Mouse (Mus musculus) hindbrain, postnatal 0 days (tissue): ENCODE data around the gene Olfr1242. TPM values are rescaled to one million over a fixed set of nuclear protein-coding genes. Genes with fewer than 3 reads are reported as not detected.

Experiments used
- ATAC-seq: fragments of 200-750 bp; cut with Nextera tagmentation; 2 replicates; pipeline ENCODE4 v1.8.0; 2017; ENCODE audit warnings: mild to moderate bottlenecking, moderate TSS enrichment, moderate library complexity
- DNase-seq: peaks from one replicate; pipeline ENCODE4 v3.0.0-alpha.2; 2015; ENCODE audit warnings: low spot score
- H3K27ac ChIP-seq: fragments of 300-500 bp; sonication (generic); 2 replicates; pipeline ENCODE4 v1.5.1; 2014; ENCODE audit warnings: mild to moderate bottlenecking
- H3K27me3 ChIP-seq: fragments of 300-500 bp; sonication (generic); 2 replicates; pipeline ENCODE4 v1.6.1; 2014; ENCODE audit warnings: low read length, mixed read lengths; ENCODE audit not compliant: insufficient read depth
- H3K36me3 ChIP-seq: fragments of 300-500 bp; sonication (generic); 2 replicates; pipeline ENCODE4 v1.6.1; 2014; ENCODE audit warnings: low read length, mixed read lengths; ENCODE audit not compliant: insufficient read depth
- H3K4me1 ChIP-seq: fragments of 300-500 bp; sonication (generic); 2 replicates; pipeline ENCODE4 v1.6.1; 2014; ENCODE audit warnings: antibody characterized with exemption, low read length, mixed read lengths; ENCODE audit not compliant: insufficient read depth
- H3K4me2 ChIP-seq: fragments of 300-500 bp; sonication (generic); 2 replicates; pipeline ENCODE4 v1.6.1; 2014; ENCODE audit warnings: low read depth, mild to moderate bottlenecking, low read length, moderate library complexity, mixed read lengths
- H3K4me3 ChIP-seq: fragments of 300-500 bp; sonication (generic); 2 replicates; pipeline ENCODE4 v1.5.1; 2014; ENCODE audit warnings: low read length
- H3K9ac ChIP-seq: fragments of 300-500 bp; sonication (generic); replicated peaks from 2 replicates; pipeline ENCODE4 v1.6.1; 2014; ENCODE audit warnings: mild to moderate bottlenecking, low read length, moderate library complexity, mixed read lengths
- H3K9me3 ChIP-seq: fragments of 300-500 bp; sonication (generic); 2 replicates; pipeline ENCODE4 v1.6.1; 2016; ENCODE audit warnings: low read length, mixed read lengths
- CTCF ChIP-seq: IDR thresholded peaks from 2 replicates; pipeline ENCODE4 v1.5.1; 2016; ENCODE audit warnings: antibody characterized with exemption, control low read depth, low read depth
- WGBS: fragments of 180-500 bp; shearing (Covaris S2); extraction: QIAGEN DNeasy Blood & Tissue Kit; methylation state at CpG from one replicate; pipeline ENCODE4 v1.1.7; 2014; 5-methylcytosine and 5-hydroxymethylcytosine counted together
- polyA plus RNA-seq: library from polyadenylated mRNA; unstranded; fragments of >200 nt; fragmentation: Nextera tagmentation; extraction: Ambion mirVana; gene quantifications from 2 replicates; pipeline ENCODE4 v1.2.1, GENCODE M21; 2015
- total RNA-seq: library from RNA; depleted of rRNA; stranded (reverse); fragments of >200 nt; gene quantifications from 2 replicates; pipeline ENCODE4 v1.2.3, GENCODE M21; 2014; rRNA removed

Olfr1242 gene
- total RNA-seq, result not detected in 2 replicates
- polyA plus RNA-seq, result not detected in 2 replicates

DNA sequence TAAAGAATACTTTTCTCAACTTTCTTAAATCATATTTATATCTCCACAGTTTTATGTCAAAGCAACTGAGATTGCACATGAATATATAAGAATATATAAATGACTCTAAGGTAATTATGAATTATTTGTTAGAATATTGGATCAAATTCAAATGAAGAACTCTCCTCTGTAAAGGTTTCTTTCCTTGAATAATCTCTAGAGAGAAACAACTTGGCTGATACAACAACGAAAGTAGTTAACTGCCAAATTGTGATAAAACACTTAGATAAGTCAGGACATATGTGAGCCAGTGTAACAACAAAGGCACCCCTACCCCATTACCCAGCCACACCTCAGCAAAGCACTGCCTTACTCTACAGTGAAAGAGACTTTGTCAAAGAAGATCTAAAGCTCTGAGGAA is at the start of gene Olfr1242:
TSS of gene Olfr1242 (minus strand) at position 101 of the 400 bp plus-strand sequence.
- Histone ChIP-seq H3K9ac (no peak within 1 kb of the TSS), H3K9me3 (no peaks in the 10 kb centered on the region), H3K27me3 (no peaks in the 10 kb centered on the region), H3K4me3 (no peak within 1 kb of the TSS), H3K4me2 (no peak within 1 kb of the TSS), H3K36me3 (no peaks in the 10 kb centered on the region), H3K27ac (no peak within 1 kb of the TSS), H3K4me1 (no peaks in the 10 kb centered on the region)
- 86% methylated on average over 1 of the region's 1 CpGs for WGBS
- ATAC-seq, result no peak
- DNase-seq, result no peak
- no peak for TF ChIP-seq CTCF

DNA sequence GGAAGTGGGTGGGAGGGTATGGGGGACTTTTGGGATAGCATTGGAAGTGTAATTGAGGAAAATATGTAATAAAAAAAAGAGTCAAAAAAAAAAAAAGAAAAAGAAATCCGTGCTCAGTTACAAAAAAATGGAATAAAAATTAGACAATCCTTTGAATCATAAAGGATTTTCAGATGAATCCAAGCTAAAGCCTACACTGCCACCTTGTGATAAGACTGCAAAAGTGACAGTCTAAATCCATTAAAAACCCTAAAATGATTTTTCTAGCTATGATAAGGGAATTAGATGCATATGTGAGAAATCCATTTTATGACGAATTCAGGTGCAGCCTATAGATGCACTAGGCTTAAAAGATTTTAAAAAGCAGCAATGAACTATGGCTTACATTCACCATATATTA is 46.4 kb upstream of the Olfr1242 start:
- H3K27ac ChIP-seq, result no peak overlapping the region
- H3K27me3 ChIP-seq, result no peaks in the 10 kb centered on the region
- no peaks in the 10 kb centered on the region for H3K4me1 ChIP-seq
- DNase-seq, result peak; percentile 60
- H3K4me3 ChIP-seq, result no peak overlapping the region
- H3K36me3 ChIP-seq, result no peaks in the 10 kb centered on the region
- H3K9me3 ChIP-seq, result no peaks in the 10 kb centered on the region
- WGBS, result 57% methylated on average over 2 of the region's 2 CpGs
- no peak overlapping the region for H3K9ac ChIP-seq
- ATAC-seq, result no peak
- H3K4me2 ChIP-seq, result no peak overlapping the region
- TF ChIP-seq CTCF, result peak; percentile 64

DNA sequence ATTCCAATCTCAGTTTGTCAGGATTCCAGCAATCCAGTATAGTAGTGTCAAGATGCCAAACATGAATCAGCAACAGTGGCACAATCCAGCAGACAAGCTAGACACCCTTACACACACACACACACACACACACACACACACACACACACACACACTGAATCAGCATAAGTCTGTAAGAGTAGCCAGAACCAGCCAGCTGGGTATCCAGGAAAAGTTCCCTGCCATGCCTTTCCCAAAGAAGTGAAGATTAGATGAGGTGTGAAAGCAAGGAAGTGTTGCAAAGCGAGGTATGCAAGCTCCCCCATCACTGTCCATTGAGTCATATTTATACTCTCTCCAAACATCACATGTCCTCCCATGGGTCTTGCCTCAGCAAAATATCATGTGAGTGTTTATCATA is 41.8 kb upstream of the Olfr1242 start:
- Histone ChIP-seq H3K4me1 (no peaks in the 10 kb centered on the region), H3K4me3 (no peak overlapping the region), H3K4me2 (no peak overlapping the region), H3K36me3 (no peaks in the 10 kb centered on the region), H3K9ac (no peak overlapping the region), H3K27ac (no peak overlapping the region), H3K9me3 (no peaks in the 10 kb centered on the region), H3K27me3 (no peaks in the 10 kb centered on the region)
- DNase-seq (no peak), ATAC-seq (no peak)
- TF ChIP-seq CTCF, result no peak
- 61% methylated on average over 1 of the region's 1 CpGs for WGBS

DNA sequence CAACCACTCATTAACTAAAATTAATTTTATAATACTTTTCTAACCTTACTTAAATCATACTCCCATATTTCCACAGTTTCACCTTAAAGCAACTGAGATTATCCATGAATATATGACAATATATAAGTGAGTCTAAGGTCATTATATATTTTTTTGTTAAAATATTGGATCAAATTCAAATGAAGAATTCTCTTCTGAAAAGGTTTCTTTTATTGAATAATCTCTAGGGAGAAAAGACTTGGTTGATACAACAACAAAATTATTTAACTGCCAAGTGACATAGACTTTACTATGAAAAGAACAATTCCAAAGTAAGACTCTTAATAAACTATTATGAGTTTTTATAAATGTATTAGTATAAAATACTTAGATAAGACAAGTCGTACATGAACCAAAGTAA is 33.3 kb upstream of the Olfr1242 start, which contains the start of gene Olfr1243:
TSS of gene Olfr1243 (minus strand) at position 101 of the 400 bp plus-strand sequence.
- Histone ChIP-seq H3K27me3 (no peaks in the 10 kb centered on the region), H3K36me3 (no peaks in the 10 kb centered on the region), H3K9me3 (no peaks in the 10 kb centered on the region), H3K4me2 (no peak within 1 kb of the TSS), H3K4me3 (no peak within 1 kb of the TSS), H3K4me1 (no peaks in the 10 kb centered on the region), H3K27ac (no peak within 1 kb of the TSS), H3K9ac (no peak within 1 kb of the TSS)
- no peak for ATAC-seq
- DNase-seq, result no peak
- WGBS, result 94% methylated on average over 1 of the region's 1 CpGs
- no peak for TF ChIP-seq CTCF

DNA sequence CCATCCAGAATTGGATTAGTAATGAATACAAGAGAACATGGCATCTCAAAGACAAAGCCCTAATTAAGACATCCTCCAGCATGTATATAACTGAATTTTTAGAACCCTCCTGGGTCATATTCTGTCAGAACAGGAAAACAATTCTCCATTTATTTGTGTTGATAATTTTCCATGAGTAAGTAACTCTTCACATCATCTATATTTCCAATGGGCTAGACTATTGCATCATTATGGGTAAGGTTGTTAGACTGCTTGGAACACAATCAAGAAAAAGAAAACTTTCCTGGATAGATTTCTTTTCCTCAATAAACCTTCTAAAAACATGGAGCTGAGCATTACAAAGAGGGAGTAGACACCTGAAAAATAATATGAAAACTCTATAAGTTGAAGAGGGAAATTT is 11.1 kb downstream of the Olfr1242 start, which contains the start of gene Olfr1241:
TSS of gene Olfr1241 (minus strand) at position 101 of the 400 bp plus-strand sequence.
- DNase-seq (no peak), ATAC-seq (no peak)
- no peak within 1 kb of the TSS for H3K4me3 ChIP-seq
- H3K4me1 ChIP-seq, result no peaks in the 10 kb centered on the region
- no peak within 1 kb of the TSS for H3K9ac ChIP-seq
- no peaks in the 10 kb centered on the region for H3K9me3 ChIP-seq
- H3K4me2 ChIP-seq, result no peak within 1 kb of the TSS
- H3K27me3 ChIP-seq, result no peaks in the 10 kb centered on the region
- H3K36me3 ChIP-seq, result no peaks in the 10 kb centered on the region
- no peak within 1 kb of the TSS for H3K27ac ChIP-seq
- TF ChIP-seq CTCF, result no peak

DNA sequence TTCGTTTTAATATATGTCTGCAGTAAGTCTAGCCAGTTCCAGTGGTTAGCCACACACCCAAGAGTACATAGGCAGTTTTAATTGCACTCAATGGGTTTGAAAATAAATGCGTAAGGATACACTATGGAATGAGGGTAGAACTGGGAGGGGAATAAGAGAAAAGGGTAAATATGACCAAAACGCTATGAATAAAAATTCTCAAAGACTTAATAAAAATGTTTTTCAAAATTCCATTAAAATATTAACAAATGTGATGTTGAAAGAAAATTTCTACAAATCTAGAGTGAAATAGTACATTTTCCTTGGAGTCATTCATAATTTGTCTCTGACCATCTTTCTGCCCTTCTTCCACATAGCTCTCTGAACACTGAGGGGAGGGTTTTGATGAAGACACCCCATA is 55.2 kb downstream of the Olfr1242 start, which contains the start of gene Olfr1240:
TSS of gene Olfr1240 (minus strand) at position 101 of the 400 bp plus-strand sequence.
- no peaks in the 10 kb centered on the region for H3K36me3 ChIP-seq
- H3K9ac ChIP-seq, result no peak within 1 kb of the TSS
- H3K9me3 ChIP-seq, result no peaks in the 10 kb centered on the region
- H3K27ac ChIP-seq, result no peak within 1 kb of the TSS
- no peak within 1 kb of the TSS for H3K4me3 ChIP-seq
- DNase-seq, result no peak
- H3K27me3 ChIP-seq, result no peaks in the 10 kb centered on the region
- WGBS, result 85% methylated on average over 3 of the region's 3 CpGs
- H3K4me2 ChIP-seq, result no peak within 1 kb of the TSS
- H3K4me1 ChIP-seq, result no peaks in the 10 kb centered on the region
- no peak for TF ChIP-seq CTCF
- no peak for ATAC-seq

Other genes with a start within 250 kb of the Olfr1242 start
- not detected in 2 replicates for gene Olfr1228, start 244.3 kb downstream of the Olfr1242 start, total RNA-seq
- not detected in 2 replicates for gene Olfr1228, start 244.3 kb downstream of the Olfr1242 start, polyA plus RNA-seq
- not detected in 2 replicates for gene Olfr1229, start 210.3 kb downstream of the Olfr1242 start, total RNA-seq
- gene Olfr1229, start 210.3 kb downstream of the Olfr1242 start, polyA plus RNA-seq, result not detected in 2 replicates
- not detected in 2 replicates for gene Olfr1230, start 201.1 kb downstream of the Olfr1242 start, total RNA-seq
- not detected in 2 replicates for gene Olfr1230, start 201.1 kb downstream of the Olfr1242 start, polyA plus RNA-seq
- gene Olfr1231, start 191.3 kb downstream of the Olfr1242 start, total RNA-seq, result not detected in 2 replicates
- not detected in 2 replicates for gene Olfr1231, start 191.3 kb downstream of the Olfr1242 start, polyA plus RNA-seq
- gene Olfr1232, start 168.7 kb downstream of the Olfr1242 start, total RNA-seq, result not detected in 2 replicates
- gene Olfr1232, start 168.7 kb downstream of the Olfr1242 start, polyA plus RNA-seq, result not detected in 2 replicates
- gene Olfr1233, start 155.9 kb downstream of the Olfr1242 start, total RNA-seq, result not detected in 2 replicates
- not detected in 2 replicates for gene Olfr1233, start 155.9 kb downstream of the Olfr1242 start, polyA plus RNA-seq
- gene Olfr1234, start 133.5 kb downstream of the Olfr1242 start, total RNA-seq, result not detected in 2 replicates
- not detected in 2 replicates for gene Olfr1234, start 133.5 kb downstream of the Olfr1242 start, polyA plus RNA-seq
- gene Olfr1238, start 88.7 kb downstream of the Olfr1242 start, total RNA-seq, result not detected in 2 replicates
- not detected in 2 replicates for gene Olfr1238, start 88.7 kb downstream of the Olfr1242 start, polyA plus RNA-seq
- gene Olfr1239, start 77.9 kb downstream of the Olfr1242 start, total RNA-seq, result not detected in 2 replicates
- not detected in 2 replicates for gene Olfr1239, start 77.9 kb downstream of the Olfr1242 start, polyA plus RNA-seq
- gene Olfr1240, start 55.3 kb downstream of the Olfr1242 start, total RNA-seq, result not detected in 2 replicates
- not detected in 2 replicates for gene Olfr1240, start 55.3 kb downstream of the Olfr1242 start, polyA plus RNA-seq
- not detected in 2 replicates for gene Olfr1241, start 11.2 kb downstream of the Olfr1242 start, total RNA-seq
- not detected in 2 replicates for gene Olfr1241, start 11.2 kb downstream of the Olfr1242 start, polyA plus RNA-seq
- not detected in 2 replicates for gene Olfr1243, start 33.2 kb upstream of the Olfr1242 start, total RNA-seq
- not detected in 2 replicates for gene Olfr1243, start 33.2 kb upstream of the Olfr1242 start, polyA plus RNA-seq
- gene Olfr1245, start 80.1 kb upstream of the Olfr1242 start, total RNA-seq, result not detected in 2 replicates
- gene Olfr1245, start 80.1 kb upstream of the Olfr1242 start, polyA plus RNA-seq, result not detected in 2 replicates
- gene Olfr1246, start 94.8 kb upstream of the Olfr1242 start, total RNA-seq, result not detected in 2 replicates
- gene Olfr1246, start 94.8 kb upstream of the Olfr1242 start, polyA plus RNA-seq, result not detected in 2 replicates
- gene Olfr1247, start 115.8 kb upstream of the Olfr1242 start, total RNA-seq, result not detected in 2 replicates
- gene Olfr1247, start 115.8 kb upstream of the Olfr1242 start, polyA plus RNA-seq, result not detected in 2 replicates
- gene Olfr1248, start 119.9 kb upstream of the Olfr1242 start, total RNA-seq, result not detected in 2 replicates
- not detected in 2 replicates for gene Olfr1248, start 119.9 kb upstream of the Olfr1242 start, polyA plus RNA-seq
- not detected in 2 replicates for gene Olfr1249, start 136.6 kb upstream of the Olfr1242 start, total RNA-seq
- gene Olfr1249, start 136.6 kb upstream of the Olfr1242 start, polyA plus RNA-seq, result not detected in 2 replicates
- gene Olfr1250, start 163.1 kb upstream of the Olfr1242 start, total RNA-seq, result not detected in 2 replicates
- not detected in 2 replicates for gene Olfr1250, start 163.1 kb upstream of the Olfr1242 start, polyA plus RNA-seq
- gene Olfr1251, start 173.6 kb upstream of the Olfr1242 start, total RNA-seq, result not detected in 2 replicates
- not detected in 2 replicates for gene Olfr1251, start 173.6 kb upstream of the Olfr1242 start, polyA plus RNA-seq
- not detected in 2 replicates for gene Olfr1252, start 226.7 kb upstream of the Olfr1242 start, total RNA-seq
- not detected in 2 replicates for gene Olfr1252, start 226.7 kb upstream of the Olfr1242 start, polyA plus RNA-seq